Mouse (Mus musculus): Measurements from ENCODE around the gene Ccl17. TPM values are rescaled to one million over a fixed set of nuclear protein-coding genes. Genes with fewer than 3 reads are reported as not detected.

Ccl17 gene
- total RNA-seq, 2 experiments from 2014 or later = 3.3 to 5.2 TPM

- no peak for DNase-seq (ENCODE audit: extremely low spot score in 1 of 2, low spot score in 1 of 2)
These were observed 22.4 kb upstream of the Ccl17 start for GRCm38 (mm10) chr8:94787524-94788501.

GRCm38 (mm10) chr8:94789256-94789955 lies 20.8 kb upstream of the Ccl17 start:
- DNase-seq (ENCODE audit: extremely low spot score in 1 of 2, low spot score in 1 of 2) = no peak

- no peak for DNase-seq (ENCODE audit: extremely low spot score in 1 of 2, low spot score in 1 of 2)
These were observed 15.9 kb upstream of the Ccl17 start for GRCm38 (mm10) chr8:94794368-94794767.

GRCm38 (mm10) chr8:94794782-94795181 lies 15.5 kb upstream of the Ccl17 start:
- DNase-seq (ENCODE audit: extremely low spot score in 1 of 2, low spot score in 1 of 2) = no peak

GRCm38 (mm10) chr8:94800278-94800968 lies 9.8 kb upstream of the Ccl17 start:
- DNase-seq (ENCODE audit: extremely low spot score in 1 of 2, low spot score in 1 of 2) = no peak

- no peak for DNase-seq (ENCODE audit: extremely low spot score in 1 of 2, low spot score in 1 of 2)
These were observed 8.8 kb upstream of the Ccl17 start for GRCm38 (mm10) chr8:94801293-94802095.

- DNase-seq (ENCODE audit: extremely low spot score in 1 of 2, low spot score in 1 of 2) = no peak
These were observed 7.9 kb upstream of the Ccl17 start for GRCm38 (mm10) chr8:94802375-94802774.

- no peak for DNase-seq (ENCODE audit: extremely low spot score in 1 of 2, low spot score in 1 of 2)
These were observed 6.7 kb upstream of the Ccl17 start for GRCm38 (mm10) chr8:94803551-94803950.

GRCm38 (mm10) chr8:94804546-94805340 lies 5.5 kb upstream of the Ccl17 start:
- DNase-seq (ENCODE audit: extremely low spot score in 1 of 2, low spot score in 1 of 2) = no peak

GRCm38 (mm10) chr8:94805811-94806210 lies 4.4 kb upstream of the Ccl17 start:
- DNase-seq (ENCODE audit: extremely low spot score in 1 of 2, low spot score in 1 of 2) = no peak

GRCm38 (mm10) chr8:94807506-94807905 lies 2.7 kb upstream of the Ccl17 start:
- DNase-seq (ENCODE audit: extremely low spot score in 1 of 2, low spot score in 1 of 2) = no peak

GRCm38 (mm10) chr8:94808372-94808771 lies 1.9 kb upstream of the Ccl17 start:
- no peak for DNase-seq (ENCODE audit: extremely low spot score in 1 of 2, low spot score in 1 of 2)

- DNase-seq (ENCODE audit: extremely low spot score in 1 of 2, low spot score in 1 of 2) = no peak
These were observed 602 bp downstream of the Ccl17 start for GRCm38 (mm10) chr8:94810855-94811254.

- DNase-seq (ENCODE audit: extremely low spot score in 1 of 2, low spot score in 1 of 2) = no peak
These were observed 1.4 kb downstream of the Ccl17 start for GRCm38 (mm10) chr8:94811654-94812053.

GRCm38 (mm10) chr8:94812645-94813098 lies 2.4 kb downstream of the Ccl17 start:
- DNase-seq (ENCODE audit: extremely low spot score in 1 of 2, low spot score in 1 of 2) = peak; percentile 81 to 97

GRCm38 (mm10) chr8:94814556-94814955 lies 4.3 kb downstream of the Ccl17 start:
- peak in 1 of 2 experiments; percentile 59 for DNase-seq (ENCODE audit: extremely low spot score in 1 of 2, low spot score in 1 of 2)

- no peak for DNase-seq (ENCODE audit: extremely low spot score in 1 of 2, low spot score in 1 of 2)
These were observed 7.7 kb downstream of the Ccl17 start for GRCm38 (mm10) chr8:94817933-94818332.

- no peak for DNase-seq (ENCODE audit: extremely low spot score in 1 of 2, low spot score in 1 of 2)
These were observed 9.5 kb downstream of the Ccl17 start for GRCm38 (mm10) chr8:94819671-94820179.

GRCm38 (mm10) chr8:94820553-94820952 lies 10.3 kb downstream of the Ccl17 start:
- DNase-seq (ENCODE audit: extremely low spot score in 1 of 2, low spot score in 1 of 2) = no peak

All from layer of hippocampus, postnatal 25 days (tissue).